Mouse (Mus musculus): ENCODE data around the gene Mcrip1. TPM values are rescaled to one million over a fixed set of nuclear protein-coding genes. Genes with fewer than 3 reads are reported as not detected.

The Mcrip1 gene
- polyA plus RNA-seq, 1 experiment from 2014 or later, result 139 TPM

DNA sequence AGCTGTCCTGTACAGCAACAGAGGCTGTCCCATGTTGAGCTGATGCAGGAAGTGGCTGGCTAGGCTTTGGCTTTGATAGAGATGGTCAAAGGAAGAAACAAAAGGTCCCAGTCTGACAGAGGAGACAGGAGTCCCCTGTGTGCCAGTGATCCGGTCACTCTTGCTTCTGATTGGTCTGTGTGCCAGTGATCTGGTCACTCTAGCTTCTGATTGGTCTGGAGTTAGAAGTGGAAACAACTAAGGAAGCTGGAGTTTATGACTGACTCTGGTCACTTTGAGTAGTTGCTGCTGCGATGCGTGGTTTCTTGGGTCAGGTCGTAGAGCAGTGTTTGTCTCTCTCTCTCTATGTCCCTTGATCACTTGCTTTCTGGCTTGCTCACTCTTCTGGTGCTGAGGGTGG lies 47.8 kb downstream of the Mcrip1 start:
- 78% methylated on average over 4 of the region's 4 CpGs for WGBS
- no peaks in the 10 kb centered on the region for H3K27me3 ChIP-seq (ENCODE audit: control insufficient read depth, insufficient read depth, low read length)
- no peak overlapping the region for H3K4me2 ChIP-seq (ENCODE audit: low read depth, low read length)
- H3K9ac ChIP-seq (ENCODE audit: low read length), result no peak overlapping the region
- peaks cover 6% of the 10 kb centered on the region; the same call in 1 of the 2 replicates for H3K4me1 ChIP-seq (ENCODE audit: control insufficient read depth, insufficient read depth, low read length)
- peaks cover 13% of the 10 kb centered on the region; the same call in 1 of the 2 replicates for H3K36me3 ChIP-seq (ENCODE audit: control insufficient read depth, insufficient read depth)
- ATAC-seq (replicated peaks; ENCODE audit: extremely low read depth, insufficient read depth, low FRiP score), result no peak
- H3K4me3 ChIP-seq (ENCODE audit: low read length), result no peak overlapping the region
- H3K27ac ChIP-seq (ENCODE audit: low read length), result no peak overlapping the region
- H3K9me3 ChIP-seq (replicated peaks; ENCODE audit: control insufficient read depth, low read length), result no peaks in the 10 kb centered on the region

DNA sequence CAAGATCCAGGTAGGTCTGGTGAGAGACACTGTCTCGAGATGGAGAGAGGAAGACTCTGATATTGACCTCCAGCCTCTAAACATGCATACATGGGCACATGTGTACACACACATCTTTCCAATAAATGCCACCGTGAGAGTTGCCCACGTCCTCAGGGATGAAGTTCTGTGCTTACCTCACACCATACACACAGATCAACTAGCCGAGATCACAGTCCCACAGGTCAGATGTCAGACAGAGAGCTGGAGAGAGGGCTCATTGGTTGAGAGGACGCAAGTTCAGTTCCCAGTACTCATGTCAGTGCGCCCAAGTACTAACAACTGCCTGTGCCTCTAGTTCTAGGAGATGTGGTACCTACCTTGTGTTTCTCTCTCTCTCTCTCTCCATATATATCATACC lies 48.5 kb downstream of the Mcrip1 start:
- Histone ChIP-seq H3K4me2 (ENCODE audit: low read depth, low read length) (no peak overlapping the region), H3K27me3 (ENCODE audit: control insufficient read depth, insufficient read depth, low read length) (no peaks in the 10 kb centered on the region), H3K9me3 (replicated peaks; ENCODE audit: control insufficient read depth, low read length) (no peaks in the 10 kb centered on the region), H3K9ac (ENCODE audit: low read length) (no peak overlapping the region), H3K4me3 (ENCODE audit: low read length) (no peak overlapping the region), H3K27ac (ENCODE audit: low read length) (no peak overlapping the region), H3K36me3 (ENCODE audit: control insufficient read depth, insufficient read depth) (peaks cover 13% of the 10 kb centered on the region; the same call in 1 of the 2 replicates), H3K4me1 (ENCODE audit: control insufficient read depth, insufficient read depth, low read length) (peaks cover 6% of the 10 kb centered on the region; the same call in 1 of the 2 replicates)
- 55% methylated on average over 6 of the region's 6 CpGs for WGBS
- ATAC-seq (replicated peaks; ENCODE audit: extremely low read depth, insufficient read depth, low FRiP score), result no peak

DNA sequence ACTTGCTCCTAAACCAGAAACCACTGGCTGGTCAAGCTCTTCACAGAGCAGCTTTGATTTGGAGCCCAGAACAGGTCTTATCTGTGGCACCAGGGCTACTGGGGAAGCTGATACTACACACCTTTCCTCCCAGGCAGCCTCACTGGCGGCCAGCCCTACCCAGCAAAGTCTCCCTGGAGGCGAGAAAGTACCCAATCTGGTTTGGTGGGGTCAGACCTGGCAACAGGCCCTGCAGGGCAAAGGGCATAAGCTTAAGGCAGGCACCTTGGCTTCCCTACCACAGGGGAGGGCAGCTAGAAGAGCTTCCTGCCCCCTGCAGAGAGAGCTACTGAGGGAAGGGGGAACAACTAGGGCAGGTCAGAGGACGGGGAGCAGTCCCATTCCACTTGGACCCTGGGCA lies 49.2 kb downstream of the Mcrip1 start:
- H3K4me2 ChIP-seq (ENCODE audit: low read depth, low read length), result no peak overlapping the region
- 16% methylated on average over 3 of the region's 3 CpGs for WGBS
- ATAC-seq (replicated peaks; ENCODE audit: extremely low read depth, insufficient read depth, low FRiP score), result no peak
- H3K27ac ChIP-seq (ENCODE audit: low read length), result no peak overlapping the region
- peaks cover 6% of the 10 kb centered on the region; the same call in 1 of the 2 replicates for H3K4me1 ChIP-seq (ENCODE audit: control insufficient read depth, insufficient read depth, low read length)
- peak overlapping the region; percentile 18; the same call in 1 of the 2 replicates for H3K9ac ChIP-seq (ENCODE audit: low read length)
- H3K9me3 ChIP-seq (replicated peaks; ENCODE audit: control insufficient read depth, low read length), result no peaks in the 10 kb centered on the region
- H3K36me3 ChIP-seq (ENCODE audit: control insufficient read depth, insufficient read depth), result peaks cover 15% of the 10 kb centered on the region
- H3K4me3 ChIP-seq (ENCODE audit: low read length), result no peak overlapping the region
- no peaks in the 10 kb centered on the region for H3K27me3 ChIP-seq (ENCODE audit: control insufficient read depth, insufficient read depth, low read length)

DNA sequence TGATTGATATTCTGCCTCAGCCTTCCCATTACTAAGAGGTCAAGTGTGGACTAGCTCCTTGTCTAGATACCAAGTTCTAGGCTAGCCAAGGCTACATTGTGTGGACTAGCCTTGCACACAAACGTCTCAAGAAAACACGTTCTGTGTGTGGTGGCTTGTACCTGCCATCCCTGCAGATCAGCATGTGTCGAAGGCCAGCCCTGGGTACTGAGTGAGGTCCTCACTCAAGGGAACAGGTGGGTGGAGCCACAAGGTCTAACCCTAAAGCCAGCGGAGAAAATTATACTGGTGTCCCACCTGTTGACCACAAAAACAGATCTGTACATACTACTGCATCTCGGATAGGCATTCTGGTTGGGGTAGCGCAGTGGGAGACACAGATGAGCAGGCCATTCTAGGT lies 49.6 kb downstream of the Mcrip1 start:
- WGBS, result 77% methylated on average over 6 of the region's 6 CpGs
- Histone ChIP-seq H3K27me3 (ENCODE audit: control insufficient read depth, insufficient read depth, low read length) (no peaks in the 10 kb centered on the region), H3K9me3 (replicated peaks; ENCODE audit: control insufficient read depth, low read length) (no peaks in the 10 kb centered on the region), H3K9ac (ENCODE audit: low read length) (no peak overlapping the region), H3K27ac (ENCODE audit: low read length) (no peak overlapping the region), H3K4me3 (ENCODE audit: low read length) (no peak overlapping the region), H3K36me3 (ENCODE audit: control insufficient read depth, insufficient read depth) (peaks cover 20% of the 10 kb centered on the region), H3K4me1 (ENCODE audit: control insufficient read depth, insufficient read depth, low read length) (peaks cover 6% of the 10 kb centered on the region; the same call in 1 of the 2 replicates), H3K4me2 (ENCODE audit: low read depth, low read length) (no peak overlapping the region)
- ATAC-seq (replicated peaks; ENCODE audit: extremely low read depth, insufficient read depth, low FRiP score), result no peak

DNA sequence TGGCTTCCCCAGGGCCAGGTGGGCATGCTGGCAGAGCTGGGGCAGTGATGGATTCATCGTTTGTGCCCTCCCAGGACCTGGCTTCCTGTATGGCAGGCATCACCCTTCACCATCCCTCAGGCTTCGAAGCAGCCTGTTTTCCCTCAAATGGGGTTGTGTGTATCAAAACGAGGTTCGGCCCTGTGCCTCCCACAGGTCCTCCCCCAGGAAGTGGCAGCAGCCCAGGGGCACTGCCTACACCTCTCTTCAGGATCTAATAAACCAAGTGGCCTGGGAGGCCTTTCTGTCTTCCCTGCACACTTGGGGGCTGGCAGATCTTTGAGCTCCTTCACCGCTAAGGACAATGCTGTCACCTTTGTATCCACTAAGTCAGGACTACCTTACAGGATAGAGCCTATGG lies 50.6 kb downstream of the Mcrip1 start:
- Histone ChIP-seq H3K4me3 (ENCODE audit: low read length) (no peak overlapping the region), H3K27me3 (ENCODE audit: control insufficient read depth, insufficient read depth, low read length) (no peaks in the 10 kb centered on the region), H3K9me3 (replicated peaks; ENCODE audit: control insufficient read depth, low read length) (no peaks in the 10 kb centered on the region), H3K36me3 (ENCODE audit: control insufficient read depth, insufficient read depth) (peaks cover 20% of the 10 kb centered on the region), H3K9ac (ENCODE audit: low read length) (no peak overlapping the region), H3K4me1 (ENCODE audit: control insufficient read depth, insufficient read depth, low read length) (peaks cover 6% of the 10 kb centered on the region; the same call in 1 of the 2 replicates), H3K27ac (ENCODE audit: low read length) (no peak overlapping the region), H3K4me2 (ENCODE audit: low read depth, low read length) (no peak overlapping the region)
- no peak for ATAC-seq (replicated peaks; ENCODE audit: extremely low read depth, insufficient read depth, low FRiP score)
- 87% methylated on average over 5 of the region's 5 CpGs for WGBS

DNA sequence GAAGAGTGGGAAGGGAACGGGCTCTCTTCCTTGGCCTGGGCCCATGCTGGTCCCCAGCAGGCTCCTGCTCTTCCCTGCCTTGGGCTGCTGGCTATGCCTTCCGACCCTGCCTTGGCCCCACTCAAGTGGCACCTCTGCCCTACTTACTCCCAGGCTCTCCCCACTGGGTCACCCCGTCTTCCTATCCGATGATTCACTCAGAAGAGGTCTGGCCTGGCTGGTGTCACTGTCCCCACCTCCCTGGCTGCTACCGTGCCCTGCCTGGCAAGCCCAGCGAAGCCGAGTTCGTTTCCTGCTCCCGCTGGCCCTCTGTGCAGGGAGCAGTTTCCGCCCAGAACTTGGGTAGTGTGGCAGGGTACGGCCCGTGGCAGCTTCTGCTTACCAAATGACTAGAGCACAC lies 51.3 kb downstream of the Mcrip1 start:
- no peaks in the 10 kb centered on the region for H3K9me3 ChIP-seq (replicated peaks; ENCODE audit: control insufficient read depth, low read length)
- ATAC-seq (replicated peaks; ENCODE audit: extremely low read depth, insufficient read depth, low FRiP score), result no peak
- WGBS, result 93% methylated on average over 12 of the region's 12 CpGs
- no peak overlapping the region for H3K9ac ChIP-seq (ENCODE audit: low read length)
- H3K4me1 ChIP-seq (ENCODE audit: control insufficient read depth, insufficient read depth, low read length), result peaks cover 9% of the 10 kb centered on the region
- no peak overlapping the region for H3K4me2 ChIP-seq (ENCODE audit: low read depth, low read length)
- H3K4me3 ChIP-seq (ENCODE audit: low read length), result no peak overlapping the region
- H3K27ac ChIP-seq (ENCODE audit: low read length), result no peak overlapping the region
- H3K27me3 ChIP-seq (ENCODE audit: control insufficient read depth, insufficient read depth, low read length), result no peaks in the 10 kb centered on the region
- H3K36me3 ChIP-seq (ENCODE audit: control insufficient read depth, insufficient read depth), result peaks cover 20% of the 10 kb centered on the region

DNA sequence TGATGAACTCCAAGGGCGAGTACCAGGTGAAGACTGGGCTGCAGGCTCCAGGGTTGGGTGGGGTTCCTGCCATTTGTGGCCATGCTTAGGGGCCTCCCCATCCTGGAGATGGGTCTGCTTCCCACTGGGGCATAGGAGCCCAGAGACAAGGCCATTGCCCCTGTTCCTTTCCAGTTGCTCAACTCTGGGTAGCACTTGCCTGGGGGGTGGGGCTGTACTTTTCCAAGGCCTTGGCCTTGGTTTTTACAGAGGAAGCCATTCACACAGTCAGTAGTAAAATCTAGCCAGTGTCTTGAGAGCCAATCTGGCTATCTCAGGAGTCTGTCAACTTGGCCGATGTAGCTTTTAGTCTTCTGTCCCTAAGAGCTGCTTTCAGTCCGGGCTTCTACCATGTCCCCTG lies 52.1 kb downstream of the Mcrip1 start:
- Histone ChIP-seq H3K27me3 (ENCODE audit: control insufficient read depth, insufficient read depth, low read length) (no peaks in the 10 kb centered on the region), H3K27ac (ENCODE audit: low read length) (no peak overlapping the region), H3K36me3 (ENCODE audit: control insufficient read depth, insufficient read depth) (peaks cover 20% of the 10 kb centered on the region), H3K4me1 (ENCODE audit: control insufficient read depth, insufficient read depth, low read length) (peaks cover 15% of the 10 kb centered on the region), H3K9ac (ENCODE audit: low read length) (no peak overlapping the region), H3K9me3 (replicated peaks; ENCODE audit: control insufficient read depth, low read length) (no peaks in the 10 kb centered on the region), H3K4me2 (ENCODE audit: low read depth, low read length) (no peak overlapping the region), H3K4me3 (ENCODE audit: low read length) (no peak overlapping the region)
- WGBS, result 90% methylated on average over 3 of the region's 3 CpGs
- ATAC-seq (replicated peaks; ENCODE audit: extremely low read depth, insufficient read depth, low FRiP score), result no peak

DNA sequence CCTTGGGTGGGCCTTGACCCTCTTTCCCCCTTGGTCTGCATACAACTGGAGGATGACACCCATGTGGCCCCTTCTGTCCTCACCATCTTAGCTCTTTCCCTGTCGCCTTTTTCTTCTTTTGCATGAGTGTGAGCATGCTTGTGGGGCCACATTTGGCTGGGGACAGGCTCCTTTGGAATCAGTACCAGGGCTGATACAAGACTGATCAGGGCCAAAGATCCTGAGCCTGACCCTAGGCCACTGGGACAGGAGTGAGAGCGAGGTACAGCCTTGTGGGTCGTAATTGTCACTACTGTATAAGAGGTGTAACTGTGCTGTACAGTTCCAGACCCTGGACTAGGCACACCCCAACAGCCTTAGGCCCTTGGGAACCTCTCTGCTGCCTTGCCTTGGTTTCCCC lies 55.6 kb downstream of the Mcrip1 start:
- H3K36me3 ChIP-seq (ENCODE audit: control insufficient read depth, insufficient read depth), result peaks cover 25% of the 10 kb centered on the region

DNA sequence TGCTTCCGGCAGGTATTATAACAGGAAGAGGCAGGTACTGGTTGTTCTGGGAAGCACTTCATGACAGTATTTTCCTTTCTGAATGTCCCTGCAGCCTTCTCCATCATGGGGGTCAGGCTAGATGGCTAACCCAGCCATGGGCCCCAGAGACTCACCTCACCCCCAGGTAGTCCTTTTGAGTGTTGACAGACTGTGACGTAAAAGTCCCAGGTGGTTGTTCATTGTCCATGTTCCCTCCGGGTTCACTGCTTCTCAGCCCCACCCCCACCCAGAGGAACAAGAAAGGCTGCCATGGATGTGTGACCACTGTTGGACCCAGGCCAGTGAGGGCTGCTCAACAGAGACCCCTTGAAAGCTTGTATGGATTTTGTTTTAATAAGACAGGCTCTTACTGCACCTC lies 56.2 kb downstream of the Mcrip1 start:
- peak overlapping the region; percentile 83 for H3K4me3 ChIP-seq (ENCODE audit: low read length)
- peaks cover 27% of the 10 kb centered on the region for H3K36me3 ChIP-seq (ENCODE audit: control insufficient read depth, insufficient read depth)
- no peak for ATAC-seq (replicated peaks; ENCODE audit: extremely low read depth, insufficient read depth, low FRiP score)
- H3K4me2 ChIP-seq (ENCODE audit: low read depth, low read length), result peak overlapping the region; percentile 89
- 59% methylated on average over 3 of the region's 3 CpGs for WGBS
- no peaks in the 10 kb centered on the region for H3K9me3 ChIP-seq (replicated peaks; ENCODE audit: control insufficient read depth, low read length)
- peak overlapping the region; percentile 82; the same call in 1 of the 2 replicates for H3K27ac ChIP-seq (ENCODE audit: low read length)
- H3K9ac ChIP-seq (ENCODE audit: low read length), result peak overlapping the region; percentile 83
- H3K4me1 ChIP-seq (ENCODE audit: control insufficient read depth, insufficient read depth, low read length), result peaks cover 24% of the 10 kb centered on the region
- no peaks in the 10 kb centered on the region for H3K27me3 ChIP-seq (ENCODE audit: control insufficient read depth, insufficient read depth, low read length)

More for the DNA sequence above, 55.6 kb downstream of the Mcrip1 start:
- Histone ChIP-seq H3K4me3 (ENCODE audit: low read length) (no peak overlapping the region), H3K4me2 (ENCODE audit: low read depth, low read length) (no peak overlapping the region), H3K9me3 (replicated peaks; ENCODE audit: control insufficient read depth, low read length) (no peaks in the 10 kb centered on the region), H3K9ac (ENCODE audit: low read length) (no peak overlapping the region), H3K27ac (ENCODE audit: low read length) (no peak overlapping the region), H3K4me1 (ENCODE audit: control insufficient read depth, insufficient read depth, low read length) (peaks cover 24% of the 10 kb centered on the region), H3K27me3 (ENCODE audit: control insufficient read depth, insufficient read depth, low read length) (no peaks in the 10 kb centered on the region)
- 79% methylated on average over 3 of the region's 3 CpGs for WGBS
- ATAC-seq (replicated peaks; ENCODE audit: extremely low read depth, insufficient read depth, low FRiP score), result no peak

Data from heart, embryonic 16.5 days (tissue).